In genomic region chr15:60823870-60824709, GRCm38 (mm10) we compare ENCODE assay signal across 8 mouse cellular contexts. TPM values are rescaled to one million over a fixed set of nuclear protein-coding genes. Genes with fewer than 3 reads are reported as not detected.
DNase-seq lines count a peak whose midpoint lies in the region; ATAC-seq and TF ChIP-seq lines count a peak whose summit lies in the region.

No protein-coding gene starts in this region.

- H3K27me3 ChIP-seq in heart, embryonic 12.5 days (replicated peaks), result no peaks in the 10 kb centered on the region
- no peaks in the 10 kb centered on the region for H3K27me3 ChIP-seq in neural tube, embryonic 12.5 days (replicated peaks)

- 0 out of 2 replicates have a peak, but pooled peaks cover 3% of the 10 kb centered on the region for H3K36me3 ChIP-seq in heart, embryonic 12.5 days
- H3K36me3 ChIP-seq in neural tube, embryonic 12.5 days, result no peaks in the 10 kb centered on the region

- peak; percentile 36; the same call in 1 of the 2 replicates for TF ChIP-seq POLR2A in lung, adult 2 months (IDR thresholded peaks at IDR 0.05; ENCODE audit: borderline replicate concordance, extremely low read depth, low read depth, low read length)

- H3K4me3 ChIP-seq in heart, embryonic 12.5 days, result peak overlapping the region; percentile 90
- peak overlapping the region; percentile 99 for H3K4me3 ChIP-seq in lung, adult 2 months (replicated peaks; ENCODE audit: extremely low read depth, low read depth, low read length)
- H3K4me3 ChIP-seq in neural tube, embryonic 12.5 days, result peak overlapping the region; percentile 61

- H3K27ac ChIP-seq in heart, embryonic 12.5 days (ENCODE audit: poor library complexity, severe bottlenecking), result peak overlapping the region; percentile 79
- H3K27ac ChIP-seq in neural tube, embryonic 12.5 days, result no peak overlapping the region

- H3K4me2 ChIP-seq in heart, embryonic 12.5 days, result peak overlapping the region; percentile 100
- H3K4me2 ChIP-seq in neural tube, embryonic 12.5 days (replicated peaks), result peak overlapping the region; percentile 99

- H3K9me3 ChIP-seq in heart, embryonic 12.5 days (replicated peaks), result no peaks in the 10 kb centered on the region
- H3K9me3 ChIP-seq in neural tube, embryonic 12.5 days, result no peaks in the 10 kb centered on the region

- H3K4me1 ChIP-seq in heart, embryonic 12.5 days (replicated peaks), result peaks cover 15% of the 10 kb centered on the region
- 0 out of 2 replicates have a peak, but pooled peaks cover 2% of the 10 kb centered on the region for H3K4me1 ChIP-seq in lung, adult 2 months (ENCODE audit: control insufficient read depth, insufficient read depth, low read length)
- H3K4me1 ChIP-seq in neural tube, embryonic 12.5 days, result peaks cover 18% of the 10 kb centered on the region

- peak; percentile 41 for ATAC-seq in heart, embryonic 12.5 days (ENCODE audit: insufficient number of reproducible peaks, low FRiP score)
- ATAC-seq in neural tube, embryonic 12.5 days (ENCODE audit: low FRiP score, low read depth), result peak; percentile 7; the same call in 1 of the 2 replicates

- under 1% methylated on average over 45 of the region's 45 CpGs for WGBS in heart, embryonic 12.5 days
- WGBS in lung, adult 2 months, result under 1% methylated on average over 45 of the region's 45 CpGs
- WGBS in neural tube, embryonic 12.5 days, result under 1% methylated on average over 45 of the region's 45 CpGs

- peak; percentile 8 to 29 for DNase-seq in left cerebral cortex, postnatal 36 days (ENCODE audit: low spot score in 2 of 2)
- DNase-seq in left cerebral cortex, adult 11 months (ENCODE audit: low spot score), result no peak
- DNase-seq in cerebellum, postnatal 36 days, result peak; percentile 17
- DNase-seq in kidney, adult 9 months, result peak; percentile 69
- peak; percentile 74 for DNase-seq in lung, adult 2 months
- DNase-seq in thymus, postnatal 25 days, result peak; percentile 51

- H3K9ac ChIP-seq in heart, embryonic 12.5 days, result peak overlapping the region; percentile 87
- peak overlapping the region; percentile 62 for H3K9ac ChIP-seq in neural tube, embryonic 12.5 days

- intact Hi-C loops in left cerebral cortex, postnatal 36 days (cut with DNase I), result loop anchor here (5.0 to 10.0 kb wide), 4 partner anchors 132 to 919 kb away; no protein-coding TSS in a partner anchor

- no peak for TF ChIP-seq CTCF in lung, adult 2 months (IDR thresholded peaks at IDR 0.05; ENCODE audit: insufficient read depth, low read length)

RNA-seq across cellular contexts. Expression of gene Fam84b, which starts 29.5 kb away (rescaled TPM):
- 1 to 10 TPM; 4.8 to 7.4 TPM for total RNA-seq in left cerebral cortex, postnatal 36 days (2021)
- polyA plus RNA-seq in heart, embryonic 12.5 days (2016; fragmentation: Nextera tagmentation; extraction: Ambion mirVana), result 13.2 and 13.6 TPM in 2 replicates
- polyA plus RNA-seq in lung, adult 2 months (2012; rRNA removed), result 38.2 and 40.9 TPM in 2 replicates
- polyA plus RNA-seq in neural tube, embryonic 12.5 days (2016; fragmentation: Nextera tagmentation; extraction: Ambion mirVana), result 9.7 and 11.5 TPM in 2 replicates
